Mouse (Mus musculus) lung, postnatal 0 days (tissue): ENCODE measurements at regions not wholly inside any gene's neighbourhood (a gene's known extent, or its start where the extent isn't known, plus 50 kb on each side); places are given as distances from the start of the nearest gene placed in this dataset.

ENCODE experiments used
- CTCF ChIP-seq: IDR thresholded peaks from 2 replicates; pipeline ENCODE4 v1.5.1; 2016; ENCODE audit warnings: antibody characterized with exemption, mild to moderate bottlenecking
- EP300 ChIP-seq: IDR thresholded peaks from 2 replicates; pipeline ENCODE4 v1.6.1; 2016; ENCODE audit warnings: antibody characterized with exemption, mild to moderate bottlenecking, control low read depth

- TF ChIP-seq EP300 (no peak), CTCF (no peak)
Measured at GRCm38 (mm10) chr12:106922571-106922991, 565.9 kb upstream of the 3110018I06Rik start.
